Mouse (Mus musculus): ENCODE data around the gene Dnajc7.

DNA sequence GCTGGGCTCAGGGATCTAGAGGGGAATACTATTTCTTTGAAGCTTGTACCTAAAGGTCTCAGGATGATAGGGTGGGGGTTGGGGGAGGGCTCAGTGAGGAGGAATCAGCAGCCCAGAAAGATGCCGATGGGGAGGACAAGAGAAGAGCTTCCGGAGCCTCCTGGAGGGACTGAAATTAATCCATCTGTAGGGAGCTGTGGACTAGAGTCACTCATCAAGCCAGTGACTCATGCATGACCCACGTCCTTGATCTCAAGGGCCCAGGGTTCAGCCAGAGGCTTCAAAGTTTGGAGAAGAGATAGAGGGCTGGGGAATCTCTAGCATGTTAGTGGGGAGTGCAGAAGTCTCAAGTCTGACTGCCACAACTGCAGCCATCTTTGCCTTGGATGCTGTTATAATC is 31.8 kb upstream of the Dnajc7 start:
- no peak for TF ChIP-seq CTCF (IDR thresholded peaks at IDR 0.05; ENCODE audit: borderline replicate concordance, insufficient read depth, low read length)
- no peak for TF ChIP-seq POLR2A (IDR thresholded peaks at IDR 0.05; ENCODE audit: low read depth, low read length)

Data from embryonic fibroblast, embryonic 13.5 days (primary cell).